ENCODE assay signal across 26 mouse cellular contexts in genomic region chr3:158148998-158149397, GRCm38 (mm10).
"Had no signal": no experiment of that assay in that cellular context is flagged by ENCODE, and none has a peak within 500 bp of the region (broad histone marks: within the 10 kb centered on the region; RNA-seq: fewer than 3 reads in every experiment).

No protein-coding gene starts in this region.

- H3K36me3 ChIP-seq: heart, embryonic 13.5 days; heart, embryonic 15.5 days; kidney, embryonic 15.5 days; limb, embryonic 13.5 days; limb, embryonic 15.5 days; liver, embryonic 12.5 days had no signal

- H3K9me3 ChIP-seq: heart, embryonic 13.5 days; heart, embryonic 15.5 days; hindbrain, embryonic 13.5 days; hindbrain, embryonic 15.5 days; kidney, embryonic 15.5 days; limb, embryonic 13.5 days; limb, embryonic 15.5 days; liver, embryonic 12.5 days had no signal

- H3K4me3 ChIP-seq: heart, adult 2 months; heart, embryonic 13.5 days; heart, embryonic 15.5 days; hindbrain, embryonic 13.5 days; hindbrain, embryonic 15.5 days; kidney, embryonic 15.5 days; limb, embryonic 13.5 days; limb, embryonic 15.5 days; liver, embryonic 12.5 days had no signal

- H3K4me2 ChIP-seq: heart, embryonic 11.5 days; heart, embryonic 13.5 days; heart, embryonic 15.5 days; hindbrain, embryonic 13.5 days; hindbrain, embryonic 15.5 days; kidney, embryonic 15.5 days; limb, embryonic 13.5 days; limb, embryonic 15.5 days; liver, embryonic 12.5 days had no signal

- H3K27ac ChIP-seq: heart, adult 2 months; heart, embryonic 13.5 days; heart, embryonic 15.5 days; hindbrain, embryonic 13.5 days; hindbrain, embryonic 15.5 days; hindbrain, postnatal 0 days; kidney, embryonic 15.5 days; kidney, postnatal 0 days; limb, embryonic 13.5 days; limb, embryonic 15.5 days; liver, embryonic 12.5 days; liver, embryonic 14.5 days had no signal

- ATAC-seq: hindbrain, postnatal 0 days; intestine, embryonic 16.5 days; liver, embryonic 12.5 days had no signal

- H3K9ac ChIP-seq: heart, embryonic 13.5 days; heart, embryonic 15.5 days; hindbrain, embryonic 13.5 days; hindbrain, embryonic 15.5 days; kidney, embryonic 15.5 days; limb, embryonic 13.5 days; limb, embryonic 15.5 days; liver, embryonic 12.5 days; liver, embryonic 14.5 days had no signal

- DNase-seq: gastrocnemius, postnatal 14 days; gastrocnemius, postnatal 36 days; heart, adult 11 months; heart, adult 2 months; heart, postnatal 14 days; heart, postnatal 36 days; kidney, adult 11 months; kidney, adult 2 months; kidney, adult 9 months; kidney, postnatal 14 days; kidney, postnatal 36 days; left cerebral cortex, postnatal 4 days; lung, adult 18-20 months had no signal

- H3K27me3 ChIP-seq: heart, embryonic 13.5 days; heart, embryonic 15.5 days; hindbrain, embryonic 13.5 days; hindbrain, embryonic 15.5 days; kidney, embryonic 15.5 days; limb, embryonic 13.5 days; limb, embryonic 15.5 days; liver, embryonic 12.5 days had no signal

- H3K4me1 ChIP-seq: heart, embryonic 13.5 days; heart, embryonic 15.5 days; hindbrain, embryonic 15.5 days; kidney, embryonic 15.5 days; limb, embryonic 13.5 days; limb, embryonic 15.5 days; liver, embryonic 12.5 days had no signal
